Mouse (Mus musculus) midbrain, postnatal 0 days (tissue): ENCODE data around the gene Sacs. TPM values are rescaled to one million over a fixed set of nuclear protein-coding genes. Genes with fewer than 3 reads are reported as not detected.

Source experiments
- ATAC-seq: fragments of 200-750 bp; cut with Nextera tagmentation; 2 replicates; pipeline ENCODE4 v1.8.0; 2017; ENCODE audit warnings: moderate number of reproducible peaks, mild to moderate bottlenecking, moderate TSS enrichment, moderate library complexity; ENCODE audit not compliant: low FRiP score
- DNase-seq: peaks from one replicate; pipeline ENCODE4 v3.0.0-alpha.2; 2015; ENCODE audit warnings: low spot score
- H3K27ac ChIP-seq: fragments of 300-500 bp; sonication (generic); 2 replicates; pipeline ENCODE4 v1.5.1; 2014; ENCODE audit warnings: low read depth, mild to moderate bottlenecking, low read length, mixed read lengths
- H3K27me3 ChIP-seq: fragments of 300-500 bp; sonication (generic); 2 replicates; pipeline ENCODE4 v1.6.1; 2014; ENCODE audit warnings: low read length, control low read depth, mixed read lengths; ENCODE audit not compliant: insufficient read depth
- H3K36me3 ChIP-seq: fragments of 300-500 bp; sonication (generic); 2 replicates; pipeline ENCODE4 v1.6.1; 2014; ENCODE audit warnings: low read length, control low read depth, mixed read lengths; ENCODE audit not compliant: insufficient read depth
- H3K4me1 ChIP-seq: fragments of 300-500 bp; sonication (generic); 2 replicates; pipeline ENCODE4 v1.6.1; 2014; ENCODE audit warnings: mild to moderate bottlenecking, control low read depth, antibody characterized with exemption, low read length, mixed read lengths; ENCODE audit not compliant: insufficient read depth
- H3K4me2 ChIP-seq: fragments of 300-500 bp; sonication (generic); 2 replicates; pipeline ENCODE4 v1.6.1; 2014; ENCODE audit warnings: low read depth, mild to moderate bottlenecking, low read length, mixed read lengths; ENCODE audit not compliant: poor library complexity, severe bottlenecking
- H3K4me3 ChIP-seq: fragments of 300-500 bp; sonication (generic); 2 replicates; pipeline ENCODE4 v1.5.1; 2014; ENCODE audit warnings: low read depth, mild to moderate bottlenecking, low read length, moderate library complexity
- H3K9ac ChIP-seq: fragments of 300-500 bp; sonication (generic); replicated peaks from 2 replicates; pipeline ENCODE4 v1.6.1; 2014; ENCODE audit warnings: mild to moderate bottlenecking, low read length, moderate library complexity, mixed read lengths; ENCODE audit not compliant: poor library complexity, severe bottlenecking
- H3K9me3 ChIP-seq: fragments of 300-500 bp; sonication (generic); 2 replicates; pipeline ENCODE4 v1.6.1; 2016; ENCODE audit warnings: low read length, control low read depth
- CTCF ChIP-seq: IDR thresholded peaks from 2 replicates; pipeline ENCODE4 v1.5.1; 2016; ENCODE audit warnings: antibody characterized with exemption, mild to moderate bottlenecking
- WGBS: fragments of 180-500 bp; shearing (Covaris S2); extraction: QIAGEN DNeasy Blood & Tissue Kit; methylation state at CpG from one replicate; pipeline ENCODE4 v1.1.7; 2014; 5-methylcytosine and 5-hydroxymethylcytosine counted together
- polyA plus RNA-seq: library from polyadenylated mRNA; unstranded; fragments of >200 nt; fragmentation: Nextera tagmentation; extraction: Ambion mirVana; gene quantifications from 2 replicates; pipeline ENCODE4 v1.2.1, GENCODE M21; 2015
- total RNA-seq: library from RNA; depleted of rRNA; stranded (reverse); fragments of >200 nt; gene quantifications from 2 replicates; pipeline ENCODE4 v1.2.3, GENCODE M21; 2014

Gene Sacs
- total and polyA plus RNA-seq, 2 experiments from 2014 or later: 5.8 to 42.0 TPM

GRCm38 (mm10) chr14:61192326-61192725 lies 54.1 kb downstream of the Sacs start:
- no peak overlapping the region for H3K4me2 ChIP-seq
- H3K4me3 ChIP-seq: no peak overlapping the region
- H3K4me1 ChIP-seq: no peaks in the 10 kb centered on the region
- no peak overlapping the region for H3K9ac ChIP-seq
- no peaks in the 10 kb centered on the region for H3K27me3 ChIP-seq
- 86% methylated on average over 10 of the region's 10 CpGs for WGBS
- TF ChIP-seq CTCF: no peak
- H3K9me3 ChIP-seq: no peaks in the 10 kb centered on the region
- H3K36me3 ChIP-seq: peaks cover 13% of the 10 kb centered on the region; the same call in 1 of the 2 replicates
- DNase-seq (no peak), ATAC-seq (no peak)
- H3K27ac ChIP-seq: no peak overlapping the region

- Histone ChIP-seq H3K27ac (no peak overlapping the region), H3K9ac (no peak overlapping the region), H3K4me2 (no peak overlapping the region), H3K27me3 (no peaks in the 10 kb centered on the region), H3K4me3 (no peak overlapping the region), H3K9me3 (no peaks in the 10 kb centered on the region), H3K36me3 (peaks cover 13% of the 10 kb centered on the region; the same call in 1 of the 2 replicates), H3K4me1 (no peaks in the 10 kb centered on the region)
- DNase-seq (no peak), ATAC-seq (no peak)
- WGBS: 40% methylated on average over 4 of the region's 4 CpGs
- TF ChIP-seq CTCF: no peak
These were observed 56.2 kb downstream of the Sacs start for GRCm38 (mm10) chr14:61194416-61194815.

- no peak overlapping the region for H3K4me3 ChIP-seq
- H3K36me3 ChIP-seq: peaks cover 47% of the 10 kb centered on the region
- no peak overlapping the region for H3K4me2 ChIP-seq
- no peaks in the 10 kb centered on the region for H3K4me1 ChIP-seq
- H3K27ac ChIP-seq: no peak overlapping the region
- H3K9ac ChIP-seq: no peak overlapping the region
- ATAC-seq (no peak), DNase-seq (no peak)
- no peak for TF ChIP-seq CTCF
- H3K9me3 ChIP-seq: no peaks in the 10 kb centered on the region
- no peaks in the 10 kb centered on the region for H3K27me3 ChIP-seq
- WGBS: 86% methylated on average over 5 of the region's 5 CpGs
These were observed 71.9 kb downstream of the Sacs start for GRCm38 (mm10) chr14:61210111-61210510.

DNA sequence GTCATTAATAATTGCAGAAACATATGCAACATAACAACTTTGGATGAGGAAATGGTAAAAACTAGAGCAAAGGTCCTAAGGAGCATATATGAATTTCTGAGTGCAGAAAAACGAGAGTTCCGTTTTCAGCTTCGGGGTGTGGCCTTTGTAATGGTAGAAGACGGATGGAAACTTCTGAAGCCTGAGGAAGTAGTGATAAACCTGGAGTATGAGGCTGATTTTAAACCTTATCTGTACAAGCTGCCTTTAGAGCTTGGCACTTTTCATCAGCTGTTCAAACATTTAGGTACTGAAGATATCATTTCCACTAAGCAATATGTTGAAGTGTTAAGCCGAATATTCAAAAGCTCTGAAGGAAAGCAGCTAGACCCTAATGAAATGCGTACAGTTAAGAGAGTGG lies 73.5 kb downstream of the Sacs start:
- ATAC-seq (no peak), DNase-seq (no peak)
- peaks cover 33% of the 10 kb centered on the region for H3K36me3 ChIP-seq
- no peak overlapping the region for H3K27ac ChIP-seq
- no peak overlapping the region for H3K4me3 ChIP-seq
- H3K4me1 ChIP-seq: no peaks in the 10 kb centered on the region
- no peaks in the 10 kb centered on the region for H3K9me3 ChIP-seq
- no peak overlapping the region for H3K4me2 ChIP-seq
- H3K27me3 ChIP-seq: no peaks in the 10 kb centered on the region
- no peak overlapping the region for H3K9ac ChIP-seq
- 99% methylated on average over 6 of the region's 6 CpGs for WGBS
- no peak for TF ChIP-seq CTCF

- no peaks in the 10 kb centered on the region for H3K27me3 ChIP-seq
- TF ChIP-seq CTCF: no peak
- no peak overlapping the region for H3K4me3 ChIP-seq
- WGBS: 91% methylated on average over 5 of the region's 5 CpGs
- H3K4me2 ChIP-seq: no peak overlapping the region
- no peaks in the 10 kb centered on the region for H3K4me1 ChIP-seq
- ATAC-seq (no peak), DNase-seq (no peak)
- no peaks in the 10 kb centered on the region for H3K9me3 ChIP-seq
- H3K36me3 ChIP-seq: no peaks in the 10 kb centered on the region
- H3K27ac ChIP-seq: no peak overlapping the region
- H3K9ac ChIP-seq: no peak overlapping the region
These were observed 82.9 kb downstream of the Sacs start for GRCm38 (mm10) chr14:61221166-61221565.

DNA sequence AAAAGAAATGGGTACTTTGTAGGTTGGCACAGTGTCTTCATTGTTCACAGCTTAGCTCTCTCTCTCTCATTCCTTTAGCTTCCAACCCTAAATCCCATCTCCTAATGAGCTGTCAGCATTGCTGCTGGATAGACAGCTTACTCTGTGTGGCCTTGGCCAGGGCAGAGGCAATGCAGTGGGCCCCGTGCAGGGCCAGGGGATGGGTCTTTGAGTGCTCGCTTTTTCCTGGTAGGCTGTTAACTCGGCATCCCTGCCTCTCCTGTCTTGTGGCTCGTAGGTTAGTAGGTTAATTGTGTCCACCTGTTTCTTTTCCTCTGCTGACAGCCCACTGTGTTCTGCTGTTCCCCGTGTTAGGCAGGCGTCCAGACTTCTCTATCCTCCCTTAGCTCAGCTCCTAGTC lies 84.2 kb downstream of the Sacs start:
- no peaks in the 10 kb centered on the region for H3K4me1 ChIP-seq
- no peak overlapping the region for H3K4me3 ChIP-seq
- no peaks in the 10 kb centered on the region for H3K9me3 ChIP-seq
- no peak overlapping the region for H3K4me2 ChIP-seq
- H3K36me3 ChIP-seq: no peaks in the 10 kb centered on the region
- ATAC-seq: no peak
- no peak overlapping the region for H3K27ac ChIP-seq
- WGBS: 54% methylated on average over 6 of the region's 6 CpGs
- no peak for DNase-seq
- no peak for TF ChIP-seq CTCF
- H3K27me3 ChIP-seq: no peaks in the 10 kb centered on the region
- no peak overlapping the region for H3K9ac ChIP-seq
